Mouse (Mus musculus) myocyte (in vitro differentiated cells): ENCODE measurements at regions not wholly inside any gene's neighbourhood (a gene's known extent, or its start where the extent isn't known, plus 50 kb on each side); places are given as distances from the start of the nearest gene placed in this dataset.

Experiments
- E2F4 ChIP-seq: IDR thresholded peaks from one replicate; pipeline ENCODE4 v1.6.1; 2011; ENCODE audit warnings: mild to moderate bottlenecking, control low read depth, moderate library complexity; ENCODE audit not compliant: insufficient read depth
- MAX ChIP-seq: IDR thresholded peaks from one replicate; pipeline ENCODE4 v1.6.1; 2011; ENCODE audit warnings: low read depth, mild to moderate bottlenecking, control low read depth
- MYOD1 ChIP-seq, 3 experiments: IDR thresholded peaks; one replicate each; pipeline ENCODE4 v1.6.1; 2011; ENCODE audit warnings: control low read depth in 2 of 3, low read depth in 2 of 3, mild to moderate bottlenecking in 2 of 3, moderate library complexity in 1 of 3; ENCODE audit not compliant: insufficient read length in 2 of 3, control insufficient read depth in 1 of 3
- MYOG ChIP-seq, 3 experiments: IDR thresholded peaks; one replicate each; pipeline ENCODE4 v1.6.1; 2011; ENCODE audit warnings: control low read depth in 2 of 3, low read depth in 2 of 3, mild to moderate bottlenecking in 2 of 3; ENCODE audit not compliant: insufficient read length in 2 of 3, control insufficient read depth in 1 of 3, insufficient read depth in 1 of 3
- POLR2A ChIP-seq: IDR thresholded peaks from one replicate; pipeline ENCODE4 v1.6.1; 2011; ENCODE audit warnings: low read depth, mild to moderate bottlenecking, control low read depth, moderate library complexity; ENCODE audit not compliant: insufficient read length
- POLR2AphosphoS2 ChIP-seq: IDR thresholded peaks from one replicate; pipeline ENCODE4 v1.6.1; 2011; ENCODE audit warnings: low read depth, control low read depth; ENCODE audit not compliant: insufficient read length
- REST ChIP-seq: IDR thresholded peaks from one replicate; pipeline ENCODE4 v1.6.1; 2011; ENCODE audit warnings: mild to moderate bottlenecking, control low read depth, moderate library complexity; ENCODE audit not compliant: insufficient read depth, insufficient read length
- SRF ChIP-seq: IDR thresholded peaks from one replicate; pipeline ENCODE4 v1.6.1; 2011; ENCODE audit warnings: low read depth; ENCODE audit not compliant: control insufficient read depth, insufficient read length
- USF1 ChIP-seq: IDR thresholded peaks from one replicate; pipeline ENCODE4 v1.6.1; 2011; ENCODE audit warnings: low read depth, mild to moderate bottlenecking, control low read depth, moderate library complexity

- TF ChIP-seq POLR2A = no peak
- no peak for TF ChIP-seq USF1
- no peak for TF ChIP-seq MYOG (IDR thresholded peaks at IDR 0.05; ENCODE audit: control insufficient read depth in 1 of 3, insufficient read depth in 1 of 3, insufficient read length in 2 of 3, low read depth in 2 of 3)
- no peak for TF ChIP-seq SRF
- no peak for TF ChIP-seq E2F4
- TF ChIP-seq MYOD1 (IDR thresholded peaks at IDR 0.05; ENCODE audit: control insufficient read depth in 1 of 3, insufficient read length in 2 of 3, low read depth in 2 of 3) = no peak
- TF ChIP-seq REST = no peak
- no peak for TF ChIP-seq MAX
- no peak for TF ChIP-seq POLR2AphosphoS2
Observed at GRCm38 (mm10) chr16:31591565-31591964, 71.7 kb upstream of the Dlg1 start.
